Mouse (Mus musculus) adrenal gland, postnatal 25 days (tissue): ENCODE data around the gene Map6d1. TPM values are rescaled to one million over a fixed set of nuclear protein-coding genes. Genes with fewer than 3 reads are reported as not detected.

Source experiments
- DNase-seq: peaks from one replicate; pipeline ENCODE4 v3.0.0; 2021; ENCODE audit warnings: mixed read lengths
- long read RNA-seq: library from polyadenylated mRNA; stranded (forward); transcript quantifications from one replicate; pipeline ENCODE4 v2.0.0, GENCODE M21; 2021
- total RNA-seq: library from RNA; stranded (reverse); gene quantifications from 2 replicates; pipeline ENCODE4 v1.2.3, GENCODE M21; 2021

The Map6d1 gene
- total RNA-seq = 10.7 and 15.1 TPM in 2 replicates
- long read RNA-seq, partial matches to known transcripts = 0 of 2 reads
- long read RNA-seq, other reads (novel, unspliced or antisense) = 1 of 2 reads

- peak; percentile 63 for DNase-seq
Observed at GRCm38 (mm10) chr16:20240468-20241414, at the start of gene Map6d1. Map6d1 (minus strand) TSS chr16:20241358.

- no peak for DNase-seq
Observed at GRCm38 (mm10) chr16:20280238-20280637, 39.1 kb upstream of the Map6d1 start.

- no peak for DNase-seq
Observed at GRCm38 (mm10) chr16:20279395-20279794, 38.2 kb upstream of the Map6d1 start.

- no peak for DNase-seq
Observed at GRCm38 (mm10) chr16:20272994-20273393, 31.8 kb upstream of the Map6d1 start.

GRCm38 (mm10) chr16:20271339-20271738 is 30.2 kb upstream of the Map6d1 start:
- DNase-seq = no peak

GRCm38 (mm10) chr16:20265089-20265488 is 23.9 kb upstream of the Map6d1 start:
- DNase-seq = no peak

- no peak for DNase-seq
Observed at GRCm38 (mm10) chr16:20257926-20258325, 16.8 kb upstream of the Map6d1 start.

GRCm38 (mm10) chr16:20248442-20249174 is 7.5 kb upstream of the Map6d1 start:
- no peak for DNase-seq

GRCm38 (mm10) chr16:20247103-20247502 is 5.9 kb upstream of the Map6d1 start:
- DNase-seq = no peak

- no peak for DNase-seq
Observed at GRCm38 (mm10) chr16:20238646-20239045, 2.5 kb downstream of the Map6d1 start.

GRCm38 (mm10) chr16:20237426-20237825 is 3.7 kb downstream of the Map6d1 start:
- peak; percentile 32 for DNase-seq

- no peak for DNase-seq
Observed at GRCm38 (mm10) chr16:20234406-20234805, 6.8 kb downstream of the Map6d1 start.

GRCm38 (mm10) chr16:20228167-20228566 is 13.0 kb downstream of the Map6d1 start:
- no peak for DNase-seq

GRCm38 (mm10) chr16:20227504-20227903 is 13.7 kb downstream of the Map6d1 start:
- no peak for DNase-seq

- DNase-seq = no peak
Observed at GRCm38 (mm10) chr16:20226676-20227075, 14.5 kb downstream of the Map6d1 start.

- no peak for DNase-seq
Observed at GRCm38 (mm10) chr16:20222726-20223125, 18.4 kb downstream of the Map6d1 start.

GRCm38 (mm10) chr16:20213591-20214226 is 27.4 kb downstream of the Map6d1 start:
- DNase-seq = peak; percentile 42

GRCm38 (mm10) chr16:20199501-20200201 is 41.5 kb downstream of the Map6d1 start:
- no peak for DNase-seq

GRCm38 (mm10) chr16:20196962-20197361 is 44.2 kb downstream of the Map6d1 start:
- DNase-seq = no peak

GRCm38 (mm10) chr16:20195546-20195945 is 45.6 kb downstream of the Map6d1 start:
- DNase-seq = peak; percentile 10

GRCm38 (mm10) chr16:20192043-20192442 is 49.1 kb downstream of the Map6d1 start:
- DNase-seq = no peak
